Mouse (Mus musculus) layer of hippocampus, adult 2 months (tissue): ENCODE data around the gene Itgb6. TPM values are rescaled to one million over a fixed set of nuclear protein-coding genes. Genes with fewer than 3 reads are reported as not detected.

Experiments
- DNase-seq, 2 experiments: peaks; one replicate each; pipeline ENCODE4 v3.0.0; 2022; ENCODE audit warnings: low spot score in 2 of 2
- H3K27ac ChIP-seq: fragments of 200-600 bp; 2 replicates; pipeline ENCODE4 v1.8.1; 2022
- H3K4me3 ChIP-seq: fragments of 200-600 bp; 2 replicates; pipeline ENCODE4 v1.8.1; 2022; ENCODE audit warnings: mild to moderate bottlenecking
- CTCF ChIP-seq: fragments of 200-600 bp; conservative IDR thresholded peaks from 2 replicates; pipeline ENCODE4 v1.8.1; 2022; ENCODE audit warnings: antibody characterized with exemption, mild to moderate bottlenecking, moderate library complexity
- long read RNA-seq, 2 experiments: library from polyadenylated mRNA; stranded (forward); transcript quantifications; one replicate each; pipeline ENCODE4 v2.0.0; 2021; ENCODE audit warnings: borderline mapping rate in 2 of 2
- total RNA-seq, 2 experiments: library from RNA; stranded (reverse); gene quantifications; 2 replicates each; pipeline ENCODE4 v1.2.3; 2021

Itgb6 gene
- not detected for total RNA-seq
- long read RNA-seq, experiment 1, result 0 reads
- long read RNA-seq, experiment 2, result 0 reads

GRCm38 (mm10) chr2:60722514-60722913 is at the start of gene Itgb6:
Gene Itgb6, minus strand, starts transcription at chr2:60722643.
- peak; percentile 21; the same call in 1 of the 2 replicates for TF ChIP-seq CTCF

GRCm38 (mm10) chr2:60766420-60766819 is 44.0 kb upstream of the Itgb6 start:
- no peak for DNase-seq
- TF ChIP-seq CTCF, result no peak
- no peak overlapping the region for H3K27ac ChIP-seq
- no peak overlapping the region for H3K4me3 ChIP-seq

More at GRCm38 (mm10) chr2:60722514-60722913, at the start of gene Itgb6:
- Histone ChIP-seq H3K27ac (no peak within 1 kb of the TSS), H3K4me3 (no peak within 1 kb of the TSS; the same call in 1 of the 2 replicates)
- DNase-seq, result peak; percentile 50 to 82

- no peak overlapping the region for H3K27ac ChIP-seq
- TF ChIP-seq CTCF, result no peak
- no peak for DNase-seq
- H3K4me3 ChIP-seq, result no peak overlapping the region
Observed at GRCm38 (mm10) chr2:60756218-60756617, 33.8 kb upstream of the Itgb6 start.

- H3K27ac ChIP-seq, result no peak overlapping the region
- H3K4me3 ChIP-seq, result no peak overlapping the region
- TF ChIP-seq CTCF, result no peak
- no peak for DNase-seq
Observed at GRCm38 (mm10) chr2:60755101-60755500, 32.7 kb upstream of the Itgb6 start.

- H3K27ac ChIP-seq, result no peak overlapping the region
- H3K4me3 ChIP-seq, result no peak overlapping the region
- DNase-seq, result no peak
- TF ChIP-seq CTCF, result no peak
Observed at GRCm38 (mm10) chr2:60751274-60751673, 28.8 kb upstream of the Itgb6 start.

- Histone ChIP-seq H3K27ac (no peak overlapping the region), H3K4me3 (no peak overlapping the region)
- no peak for TF ChIP-seq CTCF
- DNase-seq, result no peak
Observed at GRCm38 (mm10) chr2:60750591-60750990, 28.1 kb upstream of the Itgb6 start.

- no peak for DNase-seq
- H3K4me3 ChIP-seq, result no peak overlapping the region
- TF ChIP-seq CTCF, result peak; percentile 61
- no peak overlapping the region for H3K27ac ChIP-seq
Observed at GRCm38 (mm10) chr2:60748585-60748984, 26.1 kb upstream of the Itgb6 start.

GRCm38 (mm10) chr2:60747590-60747989 is 25.1 kb upstream of the Itgb6 start:
- Histone ChIP-seq H3K4me3 (no peak overlapping the region), H3K27ac (no peak overlapping the region)
- DNase-seq, result no peak
- TF ChIP-seq CTCF, result peak; percentile 31; the same call in 1 of the 2 replicates

GRCm38 (mm10) chr2:60744674-60745073 is 22.2 kb upstream of the Itgb6 start:
- no peak for TF ChIP-seq CTCF
- no peak overlapping the region for H3K4me3 ChIP-seq
- no peak overlapping the region for H3K27ac ChIP-seq
- DNase-seq, result no peak

GRCm38 (mm10) chr2:60739389-60740137 is 17.1 kb upstream of the Itgb6 start:
- DNase-seq, result no peak
- no peak for TF ChIP-seq CTCF
- H3K4me3 ChIP-seq, result no peak overlapping the region

GRCm38 (mm10) chr2:60730929-60731328 is 8.5 kb upstream of the Itgb6 start:
- H3K4me3 ChIP-seq, result no peak overlapping the region
- no peak overlapping the region for H3K27ac ChIP-seq
- no peak for DNase-seq
- TF ChIP-seq CTCF, result peak; percentile 63

More at GRCm38 (mm10) chr2:60739389-60740137, 17.1 kb upstream of the Itgb6 start:
- no peak overlapping the region for H3K27ac ChIP-seq

GRCm38 (mm10) chr2:60730024-60730423 is 7.6 kb upstream of the Itgb6 start:
- no peak for TF ChIP-seq CTCF
- H3K4me3 ChIP-seq, result no peak overlapping the region
- H3K27ac ChIP-seq, result no peak overlapping the region
- DNase-seq, result no peak

GRCm38 (mm10) chr2:60728902-60729585 is 6.6 kb upstream of the Itgb6 start:
- DNase-seq, result no peak
- Histone ChIP-seq H3K4me3 (no peak overlapping the region), H3K27ac (no peak overlapping the region)
- no peak for TF ChIP-seq CTCF

- Histone ChIP-seq H3K27ac (no peak overlapping the region), H3K4me3 (no peak overlapping the region)
- TF ChIP-seq CTCF, result no peak
- DNase-seq, result no peak
Observed at GRCm38 (mm10) chr2:60724660-60725059, 2.2 kb upstream of the Itgb6 start.
